Mouse (Mus musculus) limb, embryonic 14.5 days (tissue): ENCODE measurements around the gene Pigv. TPM values are rescaled to one million over a fixed set of nuclear protein-coding genes. Genes with fewer than 3 reads are reported as not detected.
A peak's percentile ranks its signal among the peaks of the same experiment; 100 is the strongest.

Experiments used
- ATAC-seq: fragments of 200-750 bp; cut with Nextera tagmentation; 2 replicates; pipeline ENCODE4 v1.8.0; 2017; ENCODE audit warnings: low read depth, moderate number of reproducible peaks, moderate TSS enrichment; ENCODE audit not compliant: low FRiP score
- DNase-seq: peaks from one replicate; pipeline ENCODE4 v3.0.0-alpha.2; 2015; ENCODE audit warnings: low spot score
- H3K27ac ChIP-seq: fragments of 300-500 bp; sonication (generic); replicated peaks from 2 replicates; pipeline ENCODE4 v1.5.1; 2014; ENCODE audit warnings: low read depth, mild to moderate bottlenecking, low read length, moderate library complexity, mixed read lengths
- H3K27me3 ChIP-seq: fragments of 300-500 bp; sonication (generic); 2 replicates; pipeline ENCODE4 v1.6.1; 2014; ENCODE audit warnings: low read length, mixed read lengths; ENCODE audit not compliant: control insufficient read depth, insufficient read depth
- H3K36me3 ChIP-seq: fragments of 300-500 bp; sonication (generic); 2 replicates; pipeline ENCODE4 v1.6.1; 2014; ENCODE audit warnings: mild to moderate bottlenecking, low read length, moderate library complexity, mixed read lengths; ENCODE audit not compliant: control insufficient read depth, insufficient read depth
- H3K4me1 ChIP-seq: fragments of 300-500 bp; sonication (generic); 2 replicates; pipeline ENCODE4 v1.6.1; 2014; ENCODE audit warnings: antibody characterized with exemption, low read length, mixed read lengths; ENCODE audit not compliant: control insufficient read depth, insufficient read depth
- H3K4me2 ChIP-seq: fragments of 300-500 bp; sonication (generic); replicated peaks from 2 replicates; pipeline ENCODE4 v1.6.1; 2014; ENCODE audit warnings: low read depth, mild to moderate bottlenecking, low read length, moderate library complexity; ENCODE audit not compliant: severe bottlenecking
- H3K4me3 ChIP-seq: fragments of 300-500 bp; sonication (generic); replicated peaks from 2 replicates; pipeline ENCODE4 v1.5.1; 2014; ENCODE audit warnings: low read length
- H3K9ac ChIP-seq: fragments of 300-500 bp; sonication (generic); 2 replicates; pipeline ENCODE4 v1.6.1; 2014; ENCODE audit warnings: mild to moderate bottlenecking, low read depth, low read length, moderate library complexity; ENCODE audit not compliant: severe bottlenecking
- H3K9me3 ChIP-seq: fragments of 300-500 bp; sonication (generic); 2 replicates; pipeline ENCODE4 v1.6.1; 2016; ENCODE audit warnings: low read length; ENCODE audit not compliant: control insufficient read depth
- POLR2A ChIP-seq: fragments of 200-500 bp; IDR thresholded peaks from 2 replicates; pipeline ENCODE4 v1.8.0; 2012; ENCODE audit warnings: inconsistent platforms, mild to moderate bottlenecking, moderate library complexity, borderline replicate concordance; ENCODE audit not compliant: insufficient read depth, insufficient read length; ENCODE audit errors: extremely low read depth
- WGBS: fragments of 180-500 bp; shearing (Covaris S2); extraction: QIAGEN DNeasy Blood & Tissue Kit; methylation state at CpG from one replicate; pipeline ENCODE4 v1.1.7; 2014; 5-methylcytosine and 5-hydroxymethylcytosine counted together
- polyA plus RNA-seq, 2 experiments: library from polyadenylated mRNA; depleted of rRNA in 1 of 2; stranded (reverse) in 1 of 2; unstranded in 1 of 2; fragments of >200 nt; fragmentation: Nextera tagmentation in 1 of 2; extraction: Ambion mirVana in 1 of 2; gene quantifications; 2 replicates each; pipeline versions ENCODE4 v1.2.1 to v1.2.3; 2012 to 2014

Gene Pigv
- polyA plus RNA-seq, 2 experiments: 10.9 to 12.2 TPM

- 0 out of 2 replicates have a peak overlapping the region, but pooled peaks have one; percentile 29 for H3K27ac ChIP-seq
- no peak for TF ChIP-seq POLR2A
- H3K27me3 ChIP-seq: no peaks in the 10 kb centered on the region
- no peak for DNase-seq
- no peak overlapping the region for H3K4me3 ChIP-seq
- H3K9me3 ChIP-seq: no peaks in the 10 kb centered on the region
- H3K4me2 ChIP-seq: no peak overlapping the region
- peaks cover 3% of the 10 kb centered on the region; the same call in 1 of the 2 replicates for H3K4me1 ChIP-seq
- 78% methylated on average over 1 of the region's 1 CpGs for WGBS
- peaks cover 74% of the 10 kb centered on the region for H3K36me3 ChIP-seq
- H3K9ac ChIP-seq: no peak overlapping the region
- no peak for ATAC-seq
Observed at GRCm38 (mm10) chr4:133707464-133707863, 35.0 kb upstream of the Pigv start.

GRCm38 (mm10) chr4:133706956-133707355, 34.5 kb upstream of the Pigv start:
- no peaks in the 10 kb centered on the region for H3K9me3 ChIP-seq
- no peak overlapping the region for H3K9ac ChIP-seq
- H3K27me3 ChIP-seq: no peaks in the 10 kb centered on the region
- H3K4me2 ChIP-seq: no peak overlapping the region
- no peak overlapping the region for H3K4me3 ChIP-seq
- WGBS: 50% methylated on average over 8 of the region's 8 CpGs
- peaks cover 3% of the 10 kb centered on the region; the same call in 1 of the 2 replicates for H3K4me1 ChIP-seq
- no peak for TF ChIP-seq POLR2A
- ATAC-seq (no peak), DNase-seq (peak; percentile 37)
- H3K36me3 ChIP-seq: peaks cover 75% of the 10 kb centered on the region
- 0 out of 2 replicates have a peak overlapping the region, but pooled peaks have one; percentile 63 for H3K27ac ChIP-seq

GRCm38 (mm10) chr4:133705062-133705461, 32.6 kb upstream of the Pigv start:
- Histone ChIP-seq H3K4me1 (peaks cover 3% of the 10 kb centered on the region; the same call in 1 of the 2 replicates), H3K27ac (no peak overlapping the region), H3K27me3 (no peaks in the 10 kb centered on the region), H3K36me3 (peaks cover 75% of the 10 kb centered on the region), H3K9me3 (no peaks in the 10 kb centered on the region), H3K4me2 (no peak overlapping the region), H3K4me3 (no peak overlapping the region), H3K9ac (no peak overlapping the region)
- no peak for TF ChIP-seq POLR2A
- WGBS: 86% methylated on average over 4 of the region's 4 CpGs
- DNase-seq (no peak), ATAC-seq (no peak)

GRCm38 (mm10) chr4:133700905-133701368, 28.5 kb upstream of the Pigv start:
- ATAC-seq (no peak; the same call in 1 of the 2 replicates), DNase-seq (peak; percentile 21)
- Histone ChIP-seq H3K27me3 (no peaks in the 10 kb centered on the region), H3K9me3 (no peaks in the 10 kb centered on the region), H3K36me3 (peaks cover 69% of the 10 kb centered on the region), H3K4me2 (no peak overlapping the region), H3K4me1 (no peaks in the 10 kb centered on the region), H3K4me3 (no peak overlapping the region), H3K9ac (no peak overlapping the region), H3K27ac (no peak overlapping the region)
- TF ChIP-seq POLR2A: no peak
- WGBS: 56% methylated on average over 11 of the region's 11 CpGs

- no peak for DNase-seq
- Histone ChIP-seq H3K9ac (no peak overlapping the region), H3K4me3 (no peak overlapping the region), H3K4me2 (no peak overlapping the region), H3K27me3 (no peaks in the 10 kb centered on the region), H3K9me3 (no peaks in the 10 kb centered on the region), H3K36me3 (peaks cover 82% of the 10 kb centered on the region), H3K27ac (no peak overlapping the region), H3K4me1 (peaks cover 11% of the 10 kb centered on the region)
- no peak for TF ChIP-seq POLR2A
- ATAC-seq: no peak
- 85% methylated on average over 3 of the region's 3 CpGs for WGBS
Observed at GRCm38 (mm10) chr4:133695363-133695762, 22.9 kb upstream of the Pigv start.
